In genomic region chr4:17360796-17361195, GRCm38 (mm10) we compare ENCODE assay signal across 14 mouse cellular contexts.
"Had no signal": no experiment of that assay in that cellular context is flagged by ENCODE, and none has a peak within 500 bp of the region (broad histone marks: within the 10 kb centered on the region; RNA-seq: fewer than 3 reads in every experiment).

No protein-coding gene starts in this region.

- ATAC-seq: lung, postnatal 0 days; midbrain, embryonic 16.5 days had no signal

- DNase-seq: lung, adult 2 months; lung, postnatal 14 days; lung, postnatal 36 days; midbrain, embryonic 14.5 days; retina, postnatal 1 day; right cerebral cortex, adult 18-20 months; right cerebral cortex, postnatal 25 days; right cerebral cortex, postnatal 4 days; spleen, adult 18-20 months; thymus, adult 18-20 months; thymus, postnatal 14 days; thymus, postnatal 36 days had no signal
